ENCODE assay signal across 8 mouse cellular contexts in genomic region chr13:95891926-95892610, GRCm38 (mm10). TPM values are rescaled to one million over a fixed set of nuclear protein-coding genes. Genes with fewer than 3 reads are reported as not detected.
A peak's percentile ranks its signal among the peaks of the same experiment; 100 is the strongest.
DNase-seq lines count a peak whose midpoint lies in the region; ATAC-seq and TF ChIP-seq lines count a peak whose summit lies in the region.

No protein-coding gene starts in this region.

- no peaks in the 10 kb centered on the region for H3K9me3 ChIP-seq in erythroblast, embryonic 14.5 days (ENCODE audit: control insufficient read depth, low read length)
- no peaks in the 10 kb centered on the region for H3K9me3 ChIP-seq in heart, embryonic 13.5 days
- H3K9me3 ChIP-seq in kidney, embryonic 16.5 days (ENCODE audit: low read length) = no peaks in the 10 kb centered on the region
- no peaks in the 10 kb centered on the region for H3K9me3 ChIP-seq in liver, embryonic 16.5 days (replicated peaks; ENCODE audit: control insufficient read depth, low read length)
- H3K9me3 ChIP-seq in neural tube, embryonic 11.5 days (ENCODE audit: control insufficient read depth, low read length) = no peaks in the 10 kb centered on the region
- no peaks in the 10 kb centered on the region for H3K9me3 ChIP-seq in stomach, postnatal 0 days (ENCODE audit: control insufficient read depth, low read length)

- H3K36me3 ChIP-seq in erythroblast, embryonic 14.5 days (ENCODE audit: control insufficient read depth) = no peaks in the 10 kb centered on the region; the same call in 1 of the 2 replicates
- H3K36me3 ChIP-seq in heart, embryonic 13.5 days = no peaks in the 10 kb centered on the region
- no peaks in the 10 kb centered on the region for H3K36me3 ChIP-seq in kidney, embryonic 16.5 days (ENCODE audit: insufficient read depth, low read length)
- H3K36me3 ChIP-seq in liver, embryonic 16.5 days (ENCODE audit: control insufficient read depth, insufficient read depth) = no peaks in the 10 kb centered on the region
- H3K36me3 ChIP-seq in neural tube, embryonic 11.5 days (ENCODE audit: control insufficient read depth, insufficient read depth, low read length) = no peaks in the 10 kb centered on the region
- H3K36me3 ChIP-seq in stomach, postnatal 0 days (ENCODE audit: control insufficient read depth, insufficient read depth, low read length) = no peaks in the 10 kb centered on the region

- ATAC-seq in heart, embryonic 13.5 days (ENCODE audit: extremely low read depth, insufficient number of reproducible peaks, low FRiP score, low TSS enrichment) = peak; percentile 72
- peak; percentile 79 for ATAC-seq in kidney, embryonic 16.5 days (ENCODE audit: low FRiP score, low TSS enrichment)
- ATAC-seq in liver, embryonic 16.5 days (ENCODE audit: low read depth) = peak; percentile 80
- peak; percentile 80 for ATAC-seq in neural tube, embryonic 11.5 days (ENCODE audit: insufficient read depth, low FRiP score, low TSS enrichment)
- ATAC-seq in stomach, postnatal 0 days (ENCODE audit: low FRiP score, low TSS enrichment) = peak; percentile 78

- peak overlapping the region; percentile 100 for H3K4me2 ChIP-seq in heart, embryonic 13.5 days
- H3K4me2 ChIP-seq in kidney, embryonic 16.5 days (replicated peaks; ENCODE audit: low read depth, low read length) = peak overlapping the region; percentile 97
- peak overlapping the region; percentile 95 for H3K4me2 ChIP-seq in liver, embryonic 16.5 days (ENCODE audit: low read depth, low read length)
- H3K4me2 ChIP-seq in neural tube, embryonic 11.5 days (ENCODE audit: low read depth) = peak overlapping the region; percentile 98
- peak overlapping the region; percentile 98 for H3K4me2 ChIP-seq in stomach, postnatal 0 days (replicated peaks; ENCODE audit: low read depth)

- H3K9ac ChIP-seq in heart, embryonic 13.5 days = peak overlapping the region; percentile 83
- H3K9ac ChIP-seq in kidney, embryonic 16.5 days (replicated peaks; ENCODE audit: low read length) = peak overlapping the region; percentile 79
- H3K9ac ChIP-seq in liver, embryonic 16.5 days (ENCODE audit: low read depth, low read length) = peak overlapping the region; percentile 75
- H3K9ac ChIP-seq in neural tube, embryonic 11.5 days (ENCODE audit: low read length) = peak overlapping the region; percentile 68
- peak overlapping the region; percentile 80 for H3K9ac ChIP-seq in stomach, postnatal 0 days (ENCODE audit: low read length)

- peaks cover 22% of the 10 kb centered on the region for H3K27me3 ChIP-seq in erythroblast, embryonic 14.5 days (ENCODE audit: control insufficient read depth)
- H3K27me3 ChIP-seq in heart, embryonic 13.5 days (replicated peaks) = peaks cover 19% of the 10 kb centered on the region
- no peaks in the 10 kb centered on the region for H3K27me3 ChIP-seq in kidney, embryonic 16.5 days (ENCODE audit: insufficient read depth, low read length)
- H3K27me3 ChIP-seq in liver, embryonic 16.5 days (ENCODE audit: control insufficient read depth, insufficient read depth, low read depth, low read length) = no peaks in the 10 kb centered on the region
- no peaks in the 10 kb centered on the region for H3K27me3 ChIP-seq in neural tube, embryonic 11.5 days (ENCODE audit: control insufficient read depth, insufficient read depth, low read length)
- no peaks in the 10 kb centered on the region for H3K27me3 ChIP-seq in stomach, postnatal 0 days (ENCODE audit: control insufficient read depth, insufficient read depth, low read length)

- peak; percentile 91 for TF ChIP-seq CTCF in stomach, postnatal 0 days (IDR thresholded peaks at IDR 0.05; ENCODE audit: low read depth)

- H3K4me1 ChIP-seq in brown adipose tissue, adult 24 weeks (ENCODE audit: control insufficient read depth, insufficient read depth, insufficient read length, low read length) = peaks cover 2% of the 10 kb centered on the region; the same call in 1 of the 2 replicates
- H3K4me1 ChIP-seq in erythroblast, embryonic 14.5 days (ENCODE audit: control insufficient read depth) = peaks cover 31% of the 10 kb centered on the region
- peaks cover 19% of the 10 kb centered on the region for H3K4me1 ChIP-seq in heart, embryonic 13.5 days
- peaks cover 15% of the 10 kb centered on the region for H3K4me1 ChIP-seq in kidney, embryonic 16.5 days (ENCODE audit: insufficient read depth, low read length)
- peaks cover 17% of the 10 kb centered on the region for H3K4me1 ChIP-seq in liver, embryonic 16.5 days (ENCODE audit: control insufficient read depth, low read depth, low read length)
- H3K4me1 ChIP-seq in neural tube, embryonic 11.5 days (ENCODE audit: control insufficient read depth, insufficient read depth, low read length) = peaks cover 5% of the 10 kb centered on the region; the same call in 1 of the 2 replicates
- H3K4me1 ChIP-seq in stomach, postnatal 0 days (replicated peaks; ENCODE audit: control insufficient read depth, insufficient read depth) = no peaks in the 10 kb centered on the region

- no peak for TF ChIP-seq EP300 in stomach, postnatal 0 days (optimal IDR thresholded peaks at IDR 0.05)

- DNase-seq in CD8-positive naive resting alpha-beta T cell, adult 2 months (ENCODE audit: low read depth in 2 of 2, low spot score in 2 of 2) = peak; percentile 88 to 93
- DNase-seq in neural tube, embryonic 11.5 days (ENCODE audit: low spot score) = peak; percentile 91
- DNase-seq in stomach, postnatal 0 days (ENCODE audit: low spot score) = peak; percentile 87

- 1% methylated on average over 31 of the region's 52 CpGs for WGBS in heart, embryonic 13.5 days
- under 1% methylated on average over 36 of the region's 52 CpGs for WGBS in kidney, embryonic 16.5 days
- under 1% methylated on average over 39 of the region's 52 CpGs for WGBS in liver, embryonic 16.5 days (ENCODE audit: insufficient replicate concordance)
- under 1% methylated on average over 38 of the region's 52 CpGs for WGBS in neural tube, embryonic 11.5 days
- WGBS in stomach, postnatal 0 days = under 1% methylated on average over 33 of the region's 52 CpGs

- no peak overlapping the region for H3K27ac ChIP-seq in brown adipose tissue, adult 24 weeks (replicated peaks; ENCODE audit: low read depth, low read length)
- no peak overlapping the region for H3K27ac ChIP-seq in heart, embryonic 13.5 days (replicated peaks)
- peak overlapping the region; percentile 43; the same call in 1 of the 2 replicates for H3K27ac ChIP-seq in kidney, embryonic 16.5 days (ENCODE audit: low read length)
- H3K27ac ChIP-seq in liver, embryonic 16.5 days (ENCODE audit: low read length) = peak overlapping the region; percentile 86
- no peak overlapping the region for H3K27ac ChIP-seq in neural tube, embryonic 11.5 days (ENCODE audit: low read depth, low read length)
- peak overlapping the region; percentile 88; the same call in 1 of the 2 replicates for H3K27ac ChIP-seq in stomach, postnatal 0 days (replicated peaks)

- H3K4me3 ChIP-seq in brown adipose tissue, adult 24 weeks (ENCODE audit: insufficient read depth, low read depth, low read length) = peak overlapping the region; percentile 68
- peak overlapping the region; percentile 76 for H3K4me3 ChIP-seq in erythroblast, embryonic 14.5 days (replicated peaks)
- peak overlapping the region; percentile 65 for H3K4me3 ChIP-seq in heart, embryonic 13.5 days
- H3K4me3 ChIP-seq in kidney, embryonic 16.5 days (ENCODE audit: low read length) = peak overlapping the region; percentile 78
- H3K4me3 ChIP-seq in liver, embryonic 16.5 days (ENCODE audit: low read depth, low read length) = peak overlapping the region; percentile 71
- peak overlapping the region; percentile 76 for H3K4me3 ChIP-seq in neural tube, embryonic 11.5 days (ENCODE audit: low read depth, low read length)
- peak overlapping the region; percentile 79 for H3K4me3 ChIP-seq in stomach, postnatal 0 days (ENCODE audit: low read depth, low read length)

RNA-seq across cellular contexts. Expression of gene Iqgap2, which starts 0.3 kb away (rescaled TPM):
- 1.1 and 2.7 TPM in 2 replicates for polyA plus RNA-seq in brown adipose tissue, adult 24 weeks (2012; ENCODE audit: insufficient read depth, insufficient read length, missing spikeins)
- 0.16 and 0.17 TPM in 2 replicates for polyA plus RNA-seq in erythroblast, embryonic 14.5 days (2012)
- 3.6 and 4.5 TPM in 2 replicates for polyA plus RNA-seq in heart, embryonic 13.5 days (2015; fragmentation: Nextera tagmentation; extraction: Ambion mirVana)
- polyA plus RNA-seq in kidney, embryonic 16.5 days (2015; fragmentation: Nextera tagmentation; extraction: Ambion mirVana) = 10.5 and 11.2 TPM in 2 replicates
- polyA plus RNA-seq in liver, embryonic 16.5 days (2015; fragmentation: Nextera tagmentation; extraction: Ambion mirVana) = 19.3 and 20.3 TPM in 2 replicates
- 12.5 and 15.3 TPM in 2 replicates for polyA plus RNA-seq in neural tube, embryonic 11.5 days (2014; fragmentation: Nextera tagmentation; extraction: Ambion mirVana)
- 15.3 and 16.5 TPM in 2 replicates for polyA plus RNA-seq in stomach, postnatal 0 days (2015; fragmentation: Nextera tagmentation; extraction: Ambion mirVana)

Comparison
In these comparisons a context has a peak if more than half of its experiments do, and no peak if none do; other contexts are left out.
1. H3K27ac ChIP-seq: peak in kidney, embryonic 16.5 days (single experiment), liver, embryonic 16.5 days (single experiment) and stomach, postnatal 0 days (single experiment); none in brown adipose tissue, adult 24 weeks (single experiment), heart, embryonic 13.5 days (single experiment) and neural tube, embryonic 11.5 days (single experiment).
2. Peak in every context shown above with its lines, with median percentiles within 50 percentile points of each other: DNase-seq, H3K4me3 ChIP-seq, ATAC-seq, H3K4me2 ChIP-seq and H3K9ac ChIP-seq.